Mouse (Mus musculus) C2C12 (cell line): ENCODE measurements at regions not wholly inside any gene's neighbourhood (a gene's known extent, or its start where the extent isn't known, plus 50 kb on each side); places are given as distances from the start of the nearest gene placed in this dataset.

Source experiments
- H3K27me3 ChIP-seq: one replicate; pipeline ENCODE4 v1.6.1; 2011; ENCODE audit not compliant: control insufficient read depth, insufficient read depth, insufficient read length
- H3K36me3 ChIP-seq: one replicate; pipeline ENCODE4 v1.6.1; 2011; ENCODE audit not compliant: control insufficient read depth, insufficient read depth
- H3K4me3 ChIP-seq: one replicate; pipeline ENCODE4 v1.5.1; 2011; ENCODE audit warnings: mild to moderate bottlenecking, control low read depth; ENCODE audit not compliant: poor library complexity, insufficient read depth, severe bottlenecking
- H3K79me2 ChIP-seq: one replicate; pipeline ENCODE4 v1.6.1; 2011; ENCODE audit not compliant: control insufficient read depth, insufficient read depth
- H3K79me3 ChIP-seq: one replicate; pipeline ENCODE4 v1.6.1; 2011; ENCODE audit warnings: low read depth, control low read depth
- H3ac ChIP-seq: one replicate; pipeline ENCODE3; 2011; ENCODE audit warnings: low read depth; ENCODE audit not compliant: control insufficient read depth, insufficient read length
- CEBPB ChIP-seq: IDR thresholded peaks from one replicate; pipeline ENCODE4 v1.6.1; 2011; ENCODE audit warnings: low read depth, mild to moderate bottlenecking, control low read depth, moderate library complexity
- CTCF ChIP-seq: IDR thresholded peaks from one replicate; pipeline ENCODE4 v1.5.1; 2011; ENCODE audit not compliant: control insufficient read depth, insufficient read depth, insufficient read length
- FOSL1 ChIP-seq: IDR thresholded peaks from one replicate; pipeline ENCODE4 v1.8.0; 2011; ENCODE audit warnings: mild to moderate bottlenecking, low read length; ENCODE audit not compliant: poor library complexity, insufficient read depth, severe bottlenecking
- MAX ChIP-seq: IDR thresholded peaks from one replicate; pipeline ENCODE4 v1.6.1; 2011; ENCODE audit warnings: mild to moderate bottlenecking, control low read depth
- MYOD1 ChIP-seq: IDR thresholded peaks from one replicate; pipeline ENCODE4 v1.6.1; 2011; ENCODE audit warnings: low read depth; ENCODE audit not compliant: control insufficient read depth, insufficient read length
- MYOG ChIP-seq: IDR thresholded peaks from one replicate; pipeline ENCODE4 v1.6.1; 2011; ENCODE audit not compliant: control insufficient read depth, insufficient read length; ENCODE audit errors: extremely low read depth
- USF1 ChIP-seq: IDR thresholded peaks from one replicate; pipeline ENCODE4 v1.6.1; 2011; ENCODE audit warnings: low read depth, mild to moderate bottlenecking, control low read depth, moderate library complexity

GRCm38 (mm10) chr9:113295850-113296467 is 412.1 kb downstream of the Pdcd6ip start:
- Histone ChIP-seq H3K79me3 (no peaks in the 10 kb centered on the region), H3ac (no peak overlapping the region), H3K79me2 (no peaks in the 10 kb centered on the region), H3K36me3 (no peaks in the 10 kb centered on the region), H3K27me3 (no peaks in the 10 kb centered on the region), H3K4me3 (no peak overlapping the region)
- TF ChIP-seq USF1 (no peak), FOSL1 (no peak), CTCF (no peak), MAX (no peak), MYOD1 (no peak), MYOG (no peak), CEBPB (no peak)

GRCm38 (mm10) chr9:113287397-113287796 is 420.7 kb downstream of the Pdcd6ip start:
- no peaks in the 10 kb centered on the region for H3K27me3 ChIP-seq
- H3K36me3 ChIP-seq = no peaks in the 10 kb centered on the region
- H3ac ChIP-seq = no peak overlapping the region
- H3K4me3 ChIP-seq = no peak overlapping the region
- H3K79me2 ChIP-seq = no peaks in the 10 kb centered on the region
- no peaks in the 10 kb centered on the region for H3K79me3 ChIP-seq
- TF ChIP-seq CTCF (no peak), MYOG (no peak), CEBPB (no peak), MYOD1 (no peak), USF1 (no peak), FOSL1 (no peak), MAX (no peak)

- TF ChIP-seq MYOG (no peak), CEBPB (no peak), CTCF (no peak), USF1 (no peak), FOSL1 (no peak), MAX (no peak), MYOD1 (no peak)
- H3K4me3 ChIP-seq = no peak overlapping the region
- H3K36me3 ChIP-seq = no peaks in the 10 kb centered on the region
- no peaks in the 10 kb centered on the region for H3K79me2 ChIP-seq
- H3ac ChIP-seq = no peak overlapping the region
- no peaks in the 10 kb centered on the region for H3K79me3 ChIP-seq
- H3K27me3 ChIP-seq = no peaks in the 10 kb centered on the region
Observed at GRCm38 (mm10) chr9:113283244-113283643, 424.8 kb downstream of the Pdcd6ip start.

- TF ChIP-seq MYOD1 (no peak), FOSL1 (no peak), CTCF (no peak), MYOG (no peak), CEBPB (no peak), USF1 (no peak), MAX (no peak)
- Histone ChIP-seq H3K36me3 (no peaks in the 10 kb centered on the region), H3K27me3 (no peaks in the 10 kb centered on the region), H3K79me2 (no peaks in the 10 kb centered on the region), H3K79me3 (no peaks in the 10 kb centered on the region), H3K4me3 (no peak overlapping the region), H3ac (no peak overlapping the region)
Observed at GRCm38 (mm10) chr9:113270595-113270994, 437.5 kb downstream of the Pdcd6ip start.

- TF ChIP-seq CTCF = no peak
- TF ChIP-seq FOSL1 = no peak
- no peak for TF ChIP-seq MAX
- no peak for TF ChIP-seq MYOD1
- no peaks in the 10 kb centered on the region for H3K36me3 ChIP-seq
- no peak overlapping the region for H3K4me3 ChIP-seq
- H3K79me3 ChIP-seq = no peaks in the 10 kb centered on the region
- H3K79me2 ChIP-seq = no peaks in the 10 kb centered on the region
- H3K27me3 ChIP-seq = no peaks in the 10 kb centered on the region
- no peak overlapping the region for H3ac ChIP-seq
Observed at GRCm38 (mm10) chr9:113267696-113268095, 440.4 kb downstream of the Pdcd6ip start.

- no peak overlapping the region for H3ac ChIP-seq
- H3K79me3 ChIP-seq = no peaks in the 10 kb centered on the region
- no peaks in the 10 kb centered on the region for H3K79me2 ChIP-seq
- H3K27me3 ChIP-seq = no peaks in the 10 kb centered on the region
- TF ChIP-seq USF1 = no peak
- TF ChIP-seq MYOD1 = no peak
- no peak for TF ChIP-seq MAX
- no peak for TF ChIP-seq FOSL1
- no peaks in the 10 kb centered on the region for H3K36me3 ChIP-seq
- no peak overlapping the region for H3K4me3 ChIP-seq
Observed at GRCm38 (mm10) chr9:113263636-113264035, 444.4 kb downstream of the Pdcd6ip start.
